Mouse (Mus musculus): ENCODE measurements at regions not wholly inside any gene's neighbourhood (a gene's known extent, or its start where the extent isn't known, plus 50 kb on each side); places are given as distances from the start of the nearest gene placed in this dataset.
"Not testable (repeated sequence)": the region's sequence is repeated elsewhere in the genome, so short reads cannot be mapped to it uniquely, and the experiment has no call there.

- no peak for ATAC-seq (ENCODE audit: low read depth)
- Histone ChIP-seq H3K9me3 (ENCODE audit: control insufficient read depth, low read length) (no peaks in the 10 kb centered on the region), H3K27ac (ENCODE audit: low read length) (no peak overlapping the region), H3K27me3 (ENCODE audit: control insufficient read depth, insufficient read depth, low read depth, low read length) (no peaks in the 10 kb centered on the region), H3K4me1 (replicated peaks; ENCODE audit: control insufficient read depth, insufficient read depth, low read length) (no peaks in the 10 kb centered on the region), H3K4me3 (ENCODE audit: low read length) (no peak overlapping the region), H3K4me2 (ENCODE audit: low read depth, low read length) (no peak overlapping the region), H3K36me3 (ENCODE audit: control insufficient read depth, insufficient read depth, low read length) (no peaks in the 10 kb centered on the region), H3K9ac (ENCODE audit: low read length) (no peak overlapping the region)
- WGBS, result 67% methylated on average over 13 of the region's 13 CpGs
These were observed 194.7 kb downstream of the Trmt11 start for GRCm38 (mm10) chr10:30405669-30406393.

DNA sequence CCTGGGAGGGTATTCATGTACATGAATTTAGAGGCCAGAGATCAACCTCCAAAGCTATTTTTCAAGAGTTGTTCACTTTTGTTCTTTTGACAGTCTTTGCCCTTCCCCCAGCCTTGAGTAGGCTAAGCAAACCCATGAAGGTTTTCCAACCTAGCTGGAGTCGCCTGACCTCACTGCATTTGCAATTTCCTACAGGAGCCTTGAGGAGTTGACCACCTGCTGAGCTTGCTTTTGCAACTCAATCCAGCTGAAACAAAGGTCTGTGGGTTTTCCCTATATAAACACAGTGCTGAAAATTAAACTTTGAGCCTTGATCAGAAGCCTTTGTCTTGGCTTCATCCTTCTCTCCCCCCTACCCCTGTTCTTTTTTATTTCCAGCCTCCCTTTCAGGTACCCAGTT, 170.2 kb upstream of the Cenpw start:
- H3K9me3 ChIP-seq (ENCODE audit: control insufficient read depth, low read length), result no peaks in the 10 kb centered on the region
- no peak overlapping the region for H3K27ac ChIP-seq (ENCODE audit: low read length)
- H3K4me2 ChIP-seq (ENCODE audit: low read depth, low read length), result no peak overlapping the region
- no peak for ATAC-seq (ENCODE audit: low read depth)
- WGBS, result 28% methylated on average over 1 of the region's 1 CpGs
- H3K4me3 ChIP-seq (ENCODE audit: low read length), result no peak overlapping the region
- H3K9ac ChIP-seq (ENCODE audit: low read length), result no peak overlapping the region
- H3K4me1 ChIP-seq (replicated peaks; ENCODE audit: control insufficient read depth, insufficient read depth, low read length), result no peaks in the 10 kb centered on the region
- no peaks in the 10 kb centered on the region for H3K36me3 ChIP-seq (ENCODE audit: control insufficient read depth, insufficient read depth, low read length)
- H3K27me3 ChIP-seq (ENCODE audit: control insufficient read depth, insufficient read depth, low read depth, low read length), result no peaks in the 10 kb centered on the region

DNA sequence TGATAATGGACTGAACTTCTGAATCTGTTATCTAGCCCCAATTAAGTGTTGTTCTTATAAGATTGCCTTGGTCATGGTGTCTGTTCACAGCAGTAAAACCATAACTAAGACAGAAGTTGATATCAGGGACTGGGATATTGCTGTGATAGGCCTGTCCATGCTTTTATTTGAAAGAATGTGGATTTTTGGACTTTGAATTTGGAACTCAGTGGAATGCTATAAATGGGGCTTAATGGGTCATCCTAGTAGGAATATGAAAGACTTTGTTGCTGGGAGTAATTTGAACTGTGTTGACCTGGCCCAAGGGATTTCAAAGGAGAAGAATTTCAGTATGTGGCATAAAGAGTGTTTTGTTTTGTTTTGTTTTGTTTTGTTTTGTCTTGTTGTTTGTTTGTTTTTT, 160.5 kb upstream of the Cenpw start:
- not testable (repeated sequence) for H3K9me3 ChIP-seq (ENCODE audit: control insufficient read depth, low read length); H3K36me3 ChIP-seq (ENCODE audit: control insufficient read depth, insufficient read depth, low read length); H3K9ac ChIP-seq (ENCODE audit: low read length); H3K4me2 ChIP-seq (ENCODE audit: low read depth, low read length); ATAC-seq (ENCODE audit: low read depth); H3K27ac ChIP-seq (ENCODE audit: low read length); H3K4me3 ChIP-seq (ENCODE audit: low read length); H3K4me1 ChIP-seq (replicated peaks; ENCODE audit: control insufficient read depth, insufficient read depth, low read length); H3K27me3 ChIP-seq (ENCODE audit: control insufficient read depth, insufficient read depth, low read depth, low read length)

- no peak for ATAC-seq (ENCODE audit: low read depth)
- Histone ChIP-seq H3K27me3 (ENCODE audit: control insufficient read depth, insufficient read depth, low read depth, low read length) (no peaks in the 10 kb centered on the region), H3K9ac (ENCODE audit: low read length) (no peak overlapping the region), H3K4me3 (ENCODE audit: low read length) (no peak overlapping the region), H3K4me2 (ENCODE audit: low read depth, low read length) (no peak overlapping the region), H3K36me3 (ENCODE audit: control insufficient read depth, insufficient read depth, low read length) (no peaks in the 10 kb centered on the region), H3K9me3 (ENCODE audit: control insufficient read depth, low read length) (no peaks in the 10 kb centered on the region), H3K27ac (ENCODE audit: low read length) (no peak overlapping the region), H3K4me1 (replicated peaks; ENCODE audit: control insufficient read depth, insufficient read depth, low read length) (no peaks in the 10 kb centered on the region)
- WGBS, result 86% methylated on average over 1 of the region's 1 CpGs
These were observed 158.7 kb upstream of the Cenpw start for GRCm38 (mm10) chr10:30359051-30359450.

DNA sequence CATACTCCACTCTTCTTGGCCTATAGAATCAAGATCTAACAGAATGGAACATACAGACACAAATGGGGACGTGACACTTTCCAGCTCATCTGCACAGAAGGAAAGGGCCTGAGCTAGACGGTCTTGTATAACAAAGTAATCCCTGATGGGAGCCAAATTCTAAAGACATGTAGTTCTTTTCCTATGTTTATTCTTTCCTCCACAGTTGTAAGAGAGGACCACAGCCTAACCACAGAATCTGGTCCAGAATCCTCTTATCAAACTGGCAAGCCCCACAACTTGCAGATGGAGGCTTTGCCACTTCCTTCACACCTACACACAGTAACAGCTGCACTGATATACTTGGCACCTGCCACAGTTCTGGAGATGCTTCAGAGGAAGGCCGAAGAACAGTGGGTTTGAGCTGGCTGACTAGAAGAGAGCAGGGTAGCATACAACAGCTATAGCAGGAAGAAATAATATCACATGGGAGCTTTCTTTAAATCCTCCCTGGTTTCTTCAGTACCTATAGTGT, 142.7 kb upstream of the Cenpw start:
- Histone ChIP-seq H3K9ac (ENCODE audit: low read length) (no peak overlapping the region), H3K36me3 (ENCODE audit: control insufficient read depth, insufficient read depth, low read length) (no peaks in the 10 kb centered on the region), H3K4me1 (replicated peaks; ENCODE audit: control insufficient read depth, insufficient read depth, low read length) (no peaks in the 10 kb centered on the region), H3K27ac (ENCODE audit: low read length) (no peak overlapping the region), H3K27me3 (ENCODE audit: control insufficient read depth, insufficient read depth, low read depth, low read length) (no peaks in the 10 kb centered on the region), H3K4me3 (ENCODE audit: low read length) (no peak overlapping the region), H3K9me3 (ENCODE audit: control insufficient read depth, low read length) (no peaks in the 10 kb centered on the region), H3K4me2 (ENCODE audit: low read depth, low read length) (no peak overlapping the region)
- 68% methylated on average over 3 of the region's 3 CpGs for WGBS
- no peak for ATAC-seq (ENCODE audit: low read depth)

DNA sequence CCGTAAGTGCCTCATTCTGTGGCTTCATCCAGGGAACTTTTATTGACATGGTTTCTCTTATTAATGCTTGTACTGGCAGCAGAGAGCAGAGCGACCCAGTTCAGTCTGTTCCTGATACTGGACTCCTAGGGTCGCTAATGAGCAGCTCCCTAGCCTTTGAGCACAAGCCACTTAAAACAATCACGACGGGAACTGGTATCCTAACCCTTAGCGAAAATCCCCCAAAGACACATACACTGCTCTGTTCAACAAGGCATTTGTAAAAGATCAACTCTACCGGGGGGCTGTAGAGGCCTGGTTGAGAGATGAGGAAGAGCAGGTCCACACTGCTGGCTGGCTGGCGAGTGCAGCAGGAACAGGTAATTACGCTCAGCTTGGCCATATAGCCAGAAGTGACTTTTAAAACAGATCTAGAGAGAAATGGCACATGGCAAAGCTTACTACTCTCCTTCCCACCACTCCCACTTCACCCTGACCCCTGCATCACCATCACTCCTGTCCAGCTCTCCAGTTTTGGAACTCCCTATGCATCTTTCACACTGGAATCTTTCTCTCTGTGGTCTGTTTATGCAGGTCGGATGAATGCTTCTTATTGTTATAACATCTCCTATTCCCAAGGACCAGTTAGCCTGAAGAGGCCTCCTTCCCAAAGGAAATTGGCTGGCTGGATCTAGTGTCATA, 128.1 kb upstream of the Cenpw start:
- Histone ChIP-seq H3K9me3 (ENCODE audit: control insufficient read depth, low read length) (no peaks in the 10 kb centered on the region), H3K4me2 (ENCODE audit: low read depth, low read length) (no peak overlapping the region), H3K4me1 (replicated peaks; ENCODE audit: control insufficient read depth, insufficient read depth, low read length) (no peaks in the 10 kb centered on the region), H3K9ac (ENCODE audit: low read length) (no peak overlapping the region), H3K4me3 (ENCODE audit: low read length) (no peak overlapping the region), H3K27me3 (ENCODE audit: control insufficient read depth, insufficient read depth, low read depth, low read length) (no peaks in the 10 kb centered on the region), H3K36me3 (ENCODE audit: control insufficient read depth, insufficient read depth, low read length) (no peaks in the 10 kb centered on the region), H3K27ac (ENCODE audit: low read length) (no peak overlapping the region)
- ATAC-seq (ENCODE audit: low read depth), result no peak
- 32% methylated on average over 10 of the region's 10 CpGs for WGBS

GRCm38 (mm10) chr10:30327849-30328248, 127.5 kb upstream of the Cenpw start:
- no peak for ATAC-seq (ENCODE audit: low read depth)
- 27% methylated on average over 8 of the region's 8 CpGs for WGBS
- Histone ChIP-seq H3K4me3 (ENCODE audit: low read length) (no peak overlapping the region), H3K4me2 (ENCODE audit: low read depth, low read length) (no peak overlapping the region), H3K9me3 (ENCODE audit: control insufficient read depth, low read length) (no peaks in the 10 kb centered on the region), H3K36me3 (ENCODE audit: control insufficient read depth, insufficient read depth, low read length) (no peaks in the 10 kb centered on the region), H3K27me3 (ENCODE audit: control insufficient read depth, insufficient read depth, low read depth, low read length) (no peaks in the 10 kb centered on the region), H3K9ac (ENCODE audit: low read length) (no peak overlapping the region), H3K27ac (ENCODE audit: low read length) (no peak overlapping the region), H3K4me1 (replicated peaks; ENCODE audit: control insufficient read depth, insufficient read depth, low read length) (no peaks in the 10 kb centered on the region)

- WGBS, result 50% methylated on average over 1 of the region's 1 CpGs
- no peak for ATAC-seq (ENCODE audit: low read depth)
- no peak overlapping the region for H3K4me3 ChIP-seq (ENCODE audit: low read length)
- H3K27me3 ChIP-seq (ENCODE audit: control insufficient read depth, insufficient read depth, low read depth, low read length), result no peaks in the 10 kb centered on the region
- H3K4me2 ChIP-seq (ENCODE audit: low read depth, low read length), result no peak overlapping the region
- no peaks in the 10 kb centered on the region for H3K4me1 ChIP-seq (replicated peaks; ENCODE audit: control insufficient read depth, insufficient read depth, low read length)
- H3K27ac ChIP-seq (ENCODE audit: low read length), result no peak overlapping the region
- H3K9ac ChIP-seq (ENCODE audit: low read length), result no peak overlapping the region
- H3K36me3 ChIP-seq (ENCODE audit: control insufficient read depth, insufficient read depth, low read length), result no peaks in the 10 kb centered on the region
- no peaks in the 10 kb centered on the region for H3K9me3 ChIP-seq (ENCODE audit: control insufficient read depth, low read length)
These were observed 126.5 kb upstream of the Cenpw start for GRCm38 (mm10) chr10:30326861-30327260.

GRCm38 (mm10) chr10:30295871-30296270, 95.5 kb upstream of the Cenpw start:
- H3K4me1 ChIP-seq (replicated peaks; ENCODE audit: control insufficient read depth, insufficient read depth, low read length); H3K9ac ChIP-seq (ENCODE audit: low read length); H3K36me3 ChIP-seq (ENCODE audit: control insufficient read depth, insufficient read depth, low read length); H3K27me3 ChIP-seq (ENCODE audit: control insufficient read depth, insufficient read depth, low read depth, low read length); ATAC-seq (ENCODE audit: low read depth); H3K4me2 ChIP-seq (ENCODE audit: low read depth, low read length); H3K9me3 ChIP-seq (ENCODE audit: control insufficient read depth, low read length); H3K4me3 ChIP-seq (ENCODE audit: low read length); H3K27ac ChIP-seq (ENCODE audit: low read length): not testable (repeated sequence)
- WGBS, result no CpG with 5 or more reads among the region's 7 CpGs
